Mouse (Mus musculus): ENCODE data around the gene Abtb1. TPM values are rescaled to one million over a fixed set of nuclear protein-coding genes. Genes with fewer than 3 reads are reported as not detected.
A peak's percentile ranks its signal among the peaks of the same experiment; 100 is the strongest.

Gene Abtb1
- polyA plus RNA-seq, 1 experiment from 2014 or later: 22.5 TPM

DNA sequence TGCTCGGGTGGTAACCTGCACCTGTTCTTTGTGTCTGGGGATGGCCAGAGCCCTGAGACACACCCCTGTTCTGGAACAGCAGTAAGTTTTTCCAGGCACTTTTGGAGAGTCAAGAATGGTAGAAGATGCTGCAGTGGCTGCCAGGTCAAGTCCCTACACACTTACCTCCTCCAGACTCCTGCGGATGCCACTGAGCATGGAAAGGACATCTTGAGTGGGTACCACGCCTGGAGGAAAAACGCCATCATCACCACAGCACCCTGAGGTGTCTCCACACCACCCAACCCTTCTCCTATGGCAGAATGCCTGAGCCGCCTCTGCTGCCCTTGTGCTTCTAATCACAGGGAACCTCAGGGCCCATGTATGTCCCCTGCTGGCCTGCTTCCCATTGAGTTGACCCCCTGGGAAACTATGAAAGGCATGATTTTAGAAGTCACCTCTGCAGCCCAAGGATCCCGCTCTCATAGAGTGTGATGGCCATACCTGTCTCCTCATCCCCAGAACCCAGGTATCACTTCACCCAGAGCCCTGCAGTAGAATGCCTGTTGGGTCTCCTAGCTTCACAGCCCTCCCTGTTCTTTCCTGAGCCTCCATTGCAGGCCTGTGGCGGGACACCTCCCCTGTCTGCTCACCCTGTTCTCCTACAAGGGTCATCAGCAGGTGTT, 3.2 kb upstream of the Abtb1 start:
- Histone ChIP-seq H3K9me3 (replicated peaks) (no peaks in the 10 kb centered on the region), H3K36me3 (peaks cover 34% of the 10 kb centered on the region)
- WGBS: 86% methylated on average over 7 of the region's 7 CpGs

DNA sequence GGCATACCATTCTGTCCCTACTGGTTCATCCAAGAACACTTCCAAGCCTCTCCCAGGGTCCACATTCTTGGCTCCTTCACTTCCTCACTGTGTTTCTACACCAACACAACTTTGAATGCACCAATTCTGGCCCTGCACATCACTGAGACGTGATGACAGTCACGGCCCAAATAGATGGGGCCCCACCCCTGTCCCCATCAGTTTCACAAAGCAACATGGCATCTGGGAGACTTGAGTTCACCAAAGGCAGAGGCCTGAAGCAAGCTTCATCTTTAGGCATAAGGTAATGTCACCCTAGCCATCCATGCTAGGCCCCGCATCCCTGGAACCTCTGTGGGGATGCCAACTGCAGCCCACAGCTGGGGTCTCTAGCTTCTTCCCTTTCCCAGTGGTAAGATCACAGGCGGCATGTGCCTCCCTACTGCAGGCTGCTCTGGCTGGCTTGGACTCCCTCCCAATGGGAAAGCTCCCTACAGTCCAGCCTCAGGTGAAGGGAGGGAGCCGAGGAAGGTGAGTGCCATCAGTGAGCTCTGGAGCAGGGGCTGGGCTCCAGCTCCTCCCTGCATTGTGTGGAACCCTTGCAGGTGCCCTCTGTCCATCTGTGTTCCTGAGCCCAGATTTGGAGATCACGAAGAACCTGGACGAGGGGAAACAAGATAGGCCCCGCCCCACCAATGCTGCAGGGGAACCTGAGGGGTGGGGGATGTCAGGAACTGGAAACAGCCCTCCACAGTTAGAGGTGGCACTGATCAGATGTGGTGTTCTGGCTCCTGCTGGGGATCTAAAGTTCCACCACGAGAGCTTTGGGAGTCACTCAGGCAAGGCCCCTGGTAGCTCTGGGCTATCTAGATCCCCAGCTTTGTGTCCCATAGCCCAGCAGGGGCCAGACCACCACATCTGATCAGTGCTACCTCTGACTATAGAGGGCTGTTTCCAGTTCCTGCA, 2.3 kb upstream of the Abtb1 start:
- DNase-seq (ENCODE audit: low spot score): no peak
- WGBS: 80% methylated on average over 9 of the region's 9 CpGs
- Histone ChIP-seq H3K4me3 (0 out of 2 replicates have a peak overlapping the region, but pooled peaks have one; percentile 79), H3K27ac (replicated peaks) (no peak overlapping the region; the same call in 1 of the 2 replicates), H3K27me3 (ENCODE audit: low read depth, poor library complexity, severe bottlenecking) (peaks cover 8% of the 10 kb centered on the region; the same call in 1 of the 2 replicates), H3K4me1 (peaks cover 28% of the 10 kb centered on the region), H3K36me3 (peaks cover 32% of the 10 kb centered on the region), H3K9me3 (replicated peaks) (no peaks in the 10 kb centered on the region)

More for the DNA sequence above, 3.2 kb upstream of the Abtb1 start:
- H3K4me1 ChIP-seq: peaks cover 28% of the 10 kb centered on the region
- H3K27ac ChIP-seq (replicated peaks): no peak overlapping the region
- H3K4me3 ChIP-seq: no peak overlapping the region
- peaks cover 8% of the 10 kb centered on the region; the same call in 1 of the 2 replicates for H3K27me3 ChIP-seq (ENCODE audit: low read depth, poor library complexity, severe bottlenecking)
- DNase-seq (ENCODE audit: low spot score): no peak

- H3K9me3 ChIP-seq (replicated peaks): no peaks in the 10 kb centered on the region
- no peak for DNase-seq (ENCODE audit: low spot score)
- H3K36me3 ChIP-seq: peaks cover 33% of the 10 kb centered on the region
- WGBS: 75% methylated on average over 7 of the region's 7 CpGs
- H3K27ac ChIP-seq (replicated peaks): peak overlapping the region; percentile 89; the same call in 1 of the 2 replicates
- H3K4me3 ChIP-seq: peak overlapping the region; percentile 79
- H3K4me1 ChIP-seq: peaks cover 28% of the 10 kb centered on the region
- H3K27me3 ChIP-seq (ENCODE audit: low read depth, poor library complexity, severe bottlenecking): peaks cover 8% of the 10 kb centered on the region; the same call in 1 of the 2 replicates
Observed at GRCm38 (mm10) chr6:88843241-88843640, 1.5 kb upstream of the Abtb1 start.

DNA sequence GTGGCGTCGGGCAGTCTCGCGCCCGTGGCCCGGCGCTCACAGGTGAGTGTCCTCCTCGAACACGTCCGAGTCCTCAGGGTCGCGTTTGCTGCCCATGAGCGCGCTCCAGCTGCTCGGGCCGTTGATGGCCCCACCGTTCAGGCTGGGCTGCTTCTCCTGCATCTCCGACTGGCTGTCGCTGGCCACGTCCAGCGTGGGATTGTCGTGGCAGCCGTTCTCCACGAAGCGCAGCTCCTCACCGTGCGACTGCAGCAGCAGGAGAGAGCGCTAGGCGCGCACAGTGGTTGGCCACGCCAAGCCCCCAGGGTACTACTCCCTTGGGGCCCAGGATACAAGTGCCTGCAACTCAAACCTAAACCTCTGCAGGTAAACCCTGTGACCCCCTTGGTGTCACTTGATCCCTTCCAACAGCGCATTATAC, 957 bp upstream of the Abtb1 start:
- peak overlapping the region; percentile 79 for H3K4me3 ChIP-seq
- 1% methylated on average over 32 of the region's 32 CpGs for WGBS
- no peaks in the 10 kb centered on the region for H3K9me3 ChIP-seq (replicated peaks)
- H3K27ac ChIP-seq (replicated peaks): peak overlapping the region; percentile 89
- peaks cover 28% of the 10 kb centered on the region for H3K4me1 ChIP-seq
- no peak for DNase-seq (ENCODE audit: low spot score)
- H3K27me3 ChIP-seq (ENCODE audit: low read depth, poor library complexity, severe bottlenecking): peaks cover 8% of the 10 kb centered on the region; the same call in 1 of the 2 replicates
- peaks cover 34% of the 10 kb centered on the region for H3K36me3 ChIP-seq

GRCm38 (mm10) chr6:88841514-88841780, 337 bp downstream of the Abtb1 start:
- DNase-seq (ENCODE audit: low spot score): no peak
- 1% methylated on average over 22 of the region's 22 CpGs for WGBS
- Histone ChIP-seq H3K9me3 (replicated peaks) (no peaks in the 10 kb centered on the region), H3K4me1 (peaks cover 28% of the 10 kb centered on the region), H3K36me3 (peaks cover 35% of the 10 kb centered on the region), H3K27me3 (ENCODE audit: low read depth, poor library complexity, severe bottlenecking) (peaks cover 8% of the 10 kb centered on the region; the same call in 1 of the 2 replicates), H3K27ac (replicated peaks) (peak overlapping the region; percentile 89), H3K4me3 (peak overlapping the region; percentile 79)

- Histone ChIP-seq H3K4me1 (peaks cover 28% of the 10 kb centered on the region), H3K4me3 (peak overlapping the region; percentile 79), H3K27me3 (ENCODE audit: low read depth, poor library complexity, severe bottlenecking) (peaks cover 8% of the 10 kb centered on the region; the same call in 1 of the 2 replicates), H3K9me3 (replicated peaks) (no peaks in the 10 kb centered on the region), H3K27ac (replicated peaks) (peak overlapping the region; percentile 89), H3K36me3 (peaks cover 40% of the 10 kb centered on the region)
- WGBS: 53% methylated on average over 9 of the region's 9 CpGs
- DNase-seq (ENCODE audit: low spot score): no peak
Observed at GRCm38 (mm10) chr6:88840791-88841513, 832 bp downstream of the Abtb1 start.

GRCm38 (mm10) chr6:88840211-88840610, 1.6 kb downstream of the Abtb1 start:
- H3K9me3 ChIP-seq (replicated peaks): no peaks in the 10 kb centered on the region
- H3K4me1 ChIP-seq: peaks cover 28% of the 10 kb centered on the region
- peaks cover 42% of the 10 kb centered on the region for H3K36me3 ChIP-seq
- DNase-seq (ENCODE audit: low spot score): no peak
- H3K4me3 ChIP-seq: peak overlapping the region; percentile 79; the same call in 1 of the 2 replicates
- WGBS: 75% methylated on average over 3 of the region's 3 CpGs
- no peak overlapping the region for H3K27ac ChIP-seq (replicated peaks)
- peaks cover 8% of the 10 kb centered on the region; the same call in 1 of the 2 replicates for H3K27me3 ChIP-seq (ENCODE audit: low read depth, poor library complexity, severe bottlenecking)

DNA sequence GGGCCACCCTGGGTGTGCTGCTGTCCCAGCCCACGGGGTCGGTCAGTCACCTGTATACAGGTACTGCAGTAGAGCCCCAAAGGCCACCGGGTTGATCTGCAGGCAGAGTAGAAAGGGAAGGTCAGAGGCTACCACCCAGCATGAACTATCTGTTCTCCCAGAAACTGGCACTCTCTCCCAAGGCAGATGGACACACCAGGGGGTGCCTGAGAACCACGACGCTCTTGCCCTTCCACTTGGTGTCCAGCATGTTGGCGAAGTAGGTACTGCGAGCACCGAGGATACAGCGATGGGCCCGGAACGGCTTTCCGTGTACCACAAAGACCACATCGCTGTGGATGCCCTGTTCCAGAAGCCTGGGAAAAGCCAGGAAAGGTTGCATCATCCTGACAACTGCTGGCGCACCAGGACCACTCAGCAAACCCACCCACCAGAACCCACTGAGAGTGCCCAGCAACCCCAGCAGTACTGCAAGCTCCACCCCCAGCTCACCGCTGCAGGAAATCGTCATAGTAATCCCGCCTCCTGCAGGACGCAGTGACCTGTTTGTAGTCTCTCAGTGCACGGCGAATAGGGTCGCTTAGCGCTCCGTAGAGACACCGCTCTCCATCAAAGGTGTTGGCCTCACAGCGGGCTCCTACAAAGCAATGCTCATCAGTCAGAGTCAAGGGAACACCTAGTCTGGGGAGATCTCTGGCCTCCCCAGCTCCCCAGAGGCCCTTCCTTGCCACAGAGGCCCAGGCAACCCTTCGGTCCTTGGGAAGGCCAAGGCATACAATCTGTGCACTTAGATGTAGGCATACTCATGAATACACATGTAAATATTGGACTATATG, 2.4 kb downstream of the Abtb1 start:
- Histone ChIP-seq H3K27ac (replicated peaks) (no peak overlapping the region), H3K36me3 (peaks cover 38% of the 10 kb centered on the region), H3K4me1 (peaks cover 28% of the 10 kb centered on the region), H3K27me3 (ENCODE audit: low read depth, poor library complexity, severe bottlenecking) (peaks cover 8% of the 10 kb centered on the region; the same call in 1 of the 2 replicates), H3K4me3 (no peak overlapping the region), H3K9me3 (replicated peaks) (no peaks in the 10 kb centered on the region)
- WGBS: 87% methylated on average over 26 of the region's 26 CpGs
- DNase-seq (ENCODE audit: low spot score): no peak

GRCm38 (mm10) chr6:88838613-88839012, 3.2 kb downstream of the Abtb1 start:
- peaks cover 38% of the 10 kb centered on the region for H3K36me3 ChIP-seq
- H3K27ac ChIP-seq (replicated peaks): no peak overlapping the region
- 92% methylated on average over 10 of the region's 10 CpGs for WGBS
- peaks cover 5% of the 10 kb centered on the region; the same call in 1 of the 2 replicates for H3K27me3 ChIP-seq (ENCODE audit: low read depth, poor library complexity, severe bottlenecking)
- H3K4me3 ChIP-seq: no peak overlapping the region; the same call in 1 of the 2 replicates
- H3K4me1 ChIP-seq: peaks cover 28% of the 10 kb centered on the region
- no peaks in the 10 kb centered on the region for H3K9me3 ChIP-seq (replicated peaks)
- no peak for DNase-seq (ENCODE audit: low spot score)

DNA sequence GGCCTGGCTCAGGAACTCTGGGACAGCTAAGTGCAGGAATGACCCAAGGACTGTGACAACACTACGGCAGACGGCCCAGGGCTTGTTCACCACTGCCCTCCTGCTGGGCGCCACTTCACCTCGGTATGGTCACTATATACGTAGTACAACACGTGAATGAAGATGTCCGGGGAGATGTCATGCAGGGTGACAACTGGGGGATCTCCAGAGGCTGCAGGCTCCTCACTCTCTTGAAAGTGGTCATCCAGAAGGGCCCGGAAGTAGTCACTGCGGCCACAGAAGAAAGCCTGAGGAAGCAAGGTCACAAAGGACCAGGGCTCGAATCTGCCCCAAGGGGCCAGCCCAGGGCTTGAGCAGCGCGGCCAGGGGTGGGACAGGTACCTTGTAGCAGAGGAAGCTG, 3.8 kb downstream of the Abtb1 start:
- WGBS: 91% methylated on average over 12 of the region's 12 CpGs
- Histone ChIP-seq H3K36me3 (peaks cover 38% of the 10 kb centered on the region), H3K4me3 (no peak overlapping the region), H3K27ac (replicated peaks) (no peak overlapping the region), H3K4me1 (peaks cover 25% of the 10 kb centered on the region), H3K27me3 (ENCODE audit: low read depth, poor library complexity, severe bottlenecking) (no peaks in the 10 kb centered on the region), H3K9me3 (replicated peaks) (no peaks in the 10 kb centered on the region)
- no peak for DNase-seq (ENCODE audit: low spot score)

- no peaks in the 10 kb centered on the region for H3K9me3 ChIP-seq (replicated peaks)
- 93% methylated on average over 28 of the region's 28 CpGs for WGBS
Observed at GRCm38 (mm10) chr6:88836178-88836819, 5.5 kb downstream of the Abtb1 start.

More at GRCm38 (mm10) chr6:88836178-88836819, 5.5 kb downstream of the Abtb1 start:
- Histone ChIP-seq H3K4me1 (peaks cover 22% of the 10 kb centered on the region), H3K36me3 (peaks cover 38% of the 10 kb centered on the region), H3K27ac (replicated peaks) (no peak overlapping the region), H3K27me3 (ENCODE audit: low read depth, poor library complexity, severe bottlenecking) (no peaks in the 10 kb centered on the region), H3K4me3 (no peak overlapping the region)
- no peak for DNase-seq (ENCODE audit: low spot score)
